Mouse (Mus musculus) G1E (cell line): Measurements from ENCODE around the gene Cep170b.

Experiments used
- CTCF ChIP-seq: IDR thresholded peaks from 2 replicates; pipeline ENCODE4 v1.5.1; 2012; ENCODE audit warnings: low read depth, low read length, inconsistent platforms, mixed read lengths
- GATA1 ChIP-seq: IDR thresholded peaks from 2 replicates; pipeline ENCODE4 v1.6.1; 2012; ENCODE audit warnings: borderline replicate concordance, low read length, inconsistent platforms, mixed read lengths
- GATA2 ChIP-seq: IDR thresholded peaks from 2 replicates; pipeline ENCODE4 v1.6.1; 2012; ENCODE audit warnings: low read depth, low read length, inconsistent platforms, borderline replicate concordance
- POLR2AphosphoS5 ChIP-seq: IDR thresholded peaks from 2 replicates; pipeline ENCODE4 v1.6.1; 2012; ENCODE audit warnings: low read depth, low read length, inconsistent platforms; ENCODE audit not compliant: insufficient replicate concordance
- TAL1 ChIP-seq: conservative IDR thresholded peaks from 2 replicates; pipeline ENCODE4 v1.6.1; 2012; ENCODE audit warnings: low read depth, low read length, inconsistent platforms, mixed read lengths

DNA sequence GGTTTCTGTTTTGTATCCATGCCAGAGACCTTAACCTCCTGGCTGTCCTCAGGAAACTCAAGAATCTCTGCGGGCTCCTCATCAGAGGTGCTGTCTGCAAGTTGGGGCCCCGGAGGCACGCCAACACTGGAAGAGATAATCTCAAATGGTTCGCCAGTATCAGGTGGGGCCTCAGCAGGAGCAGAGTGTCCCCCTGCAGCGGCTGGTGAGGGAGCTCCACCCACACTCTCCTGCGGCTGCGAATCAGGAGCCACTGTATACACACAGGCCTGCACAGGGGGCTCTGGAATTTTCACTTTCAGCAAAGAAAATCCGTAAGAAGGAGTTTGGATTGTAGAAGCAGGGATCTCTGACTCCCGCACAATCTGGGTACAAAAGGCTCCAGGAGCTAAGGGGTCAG lies 53.1 kb downstream of the Cep170b start:
- TF ChIP-seq CTCF, result no peak
- no peak for TF ChIP-seq POLR2AphosphoS5
- TF ChIP-seq TAL1, result no peak
- TF ChIP-seq GATA1, result no peak
- TF ChIP-seq GATA2, result no peak
